Mouse (Mus musculus) kidney, adult 2 months (tissue): ENCODE measurements around the gene Ptafr. TPM values are rescaled to one million over a fixed set of nuclear protein-coding genes. Genes with fewer than 3 reads are reported as not detected.

Source experiments
- DNase-seq: peaks from one replicate; pipeline ENCODE4 v3.0.0; 2021
- H3K27ac ChIP-seq: fragments of 200-500 bp; 2 replicates; pipeline ENCODE4 v1.5.1; 2012; ENCODE audit warnings: low read depth, low read length, control low read depth, inconsistent platforms; ENCODE audit not compliant: insufficient read depth
- H3K27me3 ChIP-seq: fragments of 200-500 bp; replicated peaks from 2 replicates; pipeline ENCODE4 v1.6.1; 2012; ENCODE audit warnings: mild to moderate bottlenecking, moderate library complexity, low read length, inconsistent platforms; ENCODE audit not compliant: control insufficient read depth, insufficient read depth
- H3K36me3 ChIP-seq: fragments of 200-500 bp; 2 replicates; pipeline ENCODE4 v1.6.1; 2012; ENCODE audit warnings: mild to moderate bottlenecking, moderate library complexity, low read length, inconsistent platforms; ENCODE audit not compliant: control insufficient read depth, insufficient read depth
- H3K4me1 ChIP-seq: fragments of 200-500 bp; 2 replicates; pipeline ENCODE4 v1.6.1; 2011; ENCODE audit warnings: low read length; ENCODE audit not compliant: control insufficient read depth, insufficient read depth
- H3K4me3 ChIP-seq: fragments of 200-500 bp; 2 replicates; pipeline ENCODE4 v1.5.1; 2011; ENCODE audit warnings: mild to moderate bottlenecking, low read depth, low read length, control low read depth; ENCODE audit not compliant: insufficient read depth
- CTCF ChIP-seq: fragments of 200-500 bp; conservative IDR thresholded peaks from 2 replicates; pipeline ENCODE4 v1.5.1; 2011; ENCODE audit warnings: low read depth, mild to moderate bottlenecking, control low read depth, low read length, moderate library complexity, mixed read lengths; ENCODE audit not compliant: insufficient read depth, insufficient read length
- POLR2A ChIP-seq: fragments of 200-500 bp; IDR thresholded peaks from one replicate; pipeline ENCODE4 v1.6.1; 2011; ENCODE audit warnings: low read depth, low read length, control low read depth
- WGBS: fragments of 180-500 bp; shearing (Covaris S2); methylation state at CpG from one replicate; pipeline ENCODE4 v1.1.7; 2018; 5-methylcytosine and 5-hydroxymethylcytosine counted together
- polyA plus RNA-seq: library from polyadenylated mRNA; depleted of rRNA; stranded (reverse); fragments of >200 nt; gene quantifications from 2 replicates; pipeline ENCODE4 v1.2.3, GENCODE M21; 2012

The Ptafr gene
- polyA plus RNA-seq, 1 experiment: 2.2 TPM

DNA sequence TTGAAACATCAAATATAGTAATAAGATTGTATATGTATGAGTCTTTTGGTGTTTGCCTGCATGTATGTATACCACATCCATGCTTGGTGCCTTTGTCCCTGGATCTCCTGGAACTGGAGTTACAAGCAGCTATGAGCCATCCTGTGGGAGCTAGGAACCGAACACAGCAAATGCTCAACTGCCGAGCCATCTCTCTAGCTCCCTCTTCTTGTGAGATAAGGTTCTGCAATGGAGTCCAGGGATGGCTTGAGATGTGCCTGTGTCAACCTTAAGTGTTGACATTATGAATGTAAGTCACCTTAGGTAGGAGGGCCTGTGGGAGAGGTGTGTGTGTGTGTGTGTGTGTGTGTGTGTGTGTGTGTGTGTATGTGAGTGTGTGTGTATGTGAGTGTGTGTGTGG is 37.2 kb upstream of the Ptafr start:
- WGBS: 54% methylated on average over 2 of the region's 2 CpGs
- Histone ChIP-seq H3K27ac (no peak overlapping the region), H3K36me3 (no peaks in the 10 kb centered on the region; the same call in 1 of the 2 replicates), H3K4me1 (no peaks in the 10 kb centered on the region), H3K27me3 (no peaks in the 10 kb centered on the region), H3K4me3 (no peak overlapping the region)
- peak; percentile 38 for DNase-seq
- TF ChIP-seq CTCF (peak; percentile 50), POLR2A (no peak)

GRCm38 (mm10) chr4:132527917-132528522 is 35.8 kb upstream of the Ptafr start:
- no peaks in the 10 kb centered on the region; the same call in 1 of the 2 replicates for H3K36me3 ChIP-seq
- H3K4me1 ChIP-seq: 0 out of 2 replicates have a peak, but pooled peaks cover 4% of the 10 kb centered on the region
- WGBS: 90% methylated on average over 8 of the region's 8 CpGs
- TF ChIP-seq POLR2A: no peak
- no peak for TF ChIP-seq CTCF
- DNase-seq: no peak
- H3K4me3 ChIP-seq: no peak overlapping the region
- H3K27ac ChIP-seq: no peak overlapping the region
- no peaks in the 10 kb centered on the region for H3K27me3 ChIP-seq

DNA sequence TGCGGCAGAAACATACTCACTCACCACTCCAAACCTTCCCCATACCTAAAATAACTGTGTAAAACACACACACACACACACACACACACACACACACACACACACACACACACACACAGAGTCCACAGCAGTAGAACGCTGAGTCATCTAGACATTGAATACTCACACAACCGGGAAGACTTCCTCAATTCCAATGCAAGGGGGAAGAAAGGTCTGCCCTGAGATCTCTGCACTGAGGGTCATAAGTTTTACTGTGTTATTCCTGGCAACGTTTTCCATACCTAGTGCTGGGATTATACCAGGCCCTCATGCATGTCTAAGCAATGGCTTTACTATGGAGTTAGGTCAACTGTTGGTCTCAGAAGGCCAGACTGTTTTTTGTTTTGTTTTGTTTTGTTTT is 34.5 kb upstream of the Ptafr start:
- Histone ChIP-seq H3K36me3 (no peaks in the 10 kb centered on the region; the same call in 1 of the 2 replicates), H3K4me3 (no peak overlapping the region), H3K4me1 (peaks cover 7% of the 10 kb centered on the region; the same call in 1 of the 2 replicates), H3K27me3 (no peaks in the 10 kb centered on the region), H3K27ac (no peak overlapping the region)
- WGBS: 33% methylated on average over 4 of the region's 4 CpGs
- DNase-seq: peak; percentile 49
- TF ChIP-seq POLR2A (no peak), CTCF (no peak)

DNA sequence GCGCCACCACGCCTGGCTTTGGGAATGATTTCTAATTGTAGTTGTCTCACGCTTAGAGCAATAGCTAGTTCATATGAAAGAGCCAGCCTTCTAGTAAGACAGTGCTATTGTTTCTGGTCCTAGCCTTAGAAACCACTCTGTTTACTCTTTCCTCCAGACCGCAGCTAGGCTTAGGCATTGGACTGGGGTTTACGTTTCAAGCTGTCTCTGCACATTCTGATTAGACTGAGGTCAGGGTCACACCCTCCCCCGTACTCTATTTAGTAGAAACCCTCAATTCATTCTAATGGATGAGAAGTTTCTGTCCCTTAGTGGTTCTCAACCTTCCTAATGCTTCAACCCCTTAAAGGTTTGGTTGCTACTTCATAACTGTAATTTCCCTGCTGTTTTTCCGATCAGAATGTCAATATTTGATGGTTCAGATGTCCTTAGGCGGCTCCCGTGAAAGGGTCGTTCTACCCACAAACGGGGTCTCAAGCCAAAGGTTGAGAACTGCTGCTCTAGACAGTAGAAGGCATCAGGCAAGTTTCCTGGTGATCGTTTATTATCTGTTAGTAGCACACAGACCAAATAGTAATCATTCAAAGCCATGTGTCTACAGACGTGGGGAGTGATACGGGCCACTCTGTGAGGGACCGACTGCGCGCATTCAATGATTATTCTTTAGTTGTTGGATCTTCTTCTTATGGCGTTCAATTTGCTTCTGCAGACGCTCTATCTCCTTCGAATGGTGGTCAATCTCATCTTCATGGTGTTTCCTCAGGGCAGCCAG is 33.6 kb upstream of the Ptafr start:
- H3K27me3 ChIP-seq: no peaks in the 10 kb centered on the region
- WGBS: 93% methylated on average over 20 of the region's 20 CpGs
- H3K4me3 ChIP-seq: no peak overlapping the region
- TF ChIP-seq POLR2A (no peak), CTCF (no peak)
- H3K27ac ChIP-seq: no peak overlapping the region
- peaks cover 7% of the 10 kb centered on the region; the same call in 1 of the 2 replicates for H3K4me1 ChIP-seq
- no peaks in the 10 kb centered on the region; the same call in 1 of the 2 replicates for H3K36me3 ChIP-seq
- DNase-seq: no peak

- peak; percentile 74 for DNase-seq
- Histone ChIP-seq H3K27me3 (no peaks in the 10 kb centered on the region), H3K4me3 (peak overlapping the region; percentile 85), H3K36me3 (no peaks in the 10 kb centered on the region; the same call in 1 of the 2 replicates), H3K4me1 (peaks cover 13% of the 10 kb centered on the region; the same call in 1 of the 2 replicates), H3K27ac (peak overlapping the region; percentile 88)
- TF ChIP-seq POLR2A: no peak
- TF ChIP-seq CTCF: no peak
- 2% methylated on average over 5 of the region's 5 CpGs for WGBS
Measured at GRCm38 (mm10) chr4:132532496-132532895, 31.4 kb upstream of the Ptafr start.

DNA sequence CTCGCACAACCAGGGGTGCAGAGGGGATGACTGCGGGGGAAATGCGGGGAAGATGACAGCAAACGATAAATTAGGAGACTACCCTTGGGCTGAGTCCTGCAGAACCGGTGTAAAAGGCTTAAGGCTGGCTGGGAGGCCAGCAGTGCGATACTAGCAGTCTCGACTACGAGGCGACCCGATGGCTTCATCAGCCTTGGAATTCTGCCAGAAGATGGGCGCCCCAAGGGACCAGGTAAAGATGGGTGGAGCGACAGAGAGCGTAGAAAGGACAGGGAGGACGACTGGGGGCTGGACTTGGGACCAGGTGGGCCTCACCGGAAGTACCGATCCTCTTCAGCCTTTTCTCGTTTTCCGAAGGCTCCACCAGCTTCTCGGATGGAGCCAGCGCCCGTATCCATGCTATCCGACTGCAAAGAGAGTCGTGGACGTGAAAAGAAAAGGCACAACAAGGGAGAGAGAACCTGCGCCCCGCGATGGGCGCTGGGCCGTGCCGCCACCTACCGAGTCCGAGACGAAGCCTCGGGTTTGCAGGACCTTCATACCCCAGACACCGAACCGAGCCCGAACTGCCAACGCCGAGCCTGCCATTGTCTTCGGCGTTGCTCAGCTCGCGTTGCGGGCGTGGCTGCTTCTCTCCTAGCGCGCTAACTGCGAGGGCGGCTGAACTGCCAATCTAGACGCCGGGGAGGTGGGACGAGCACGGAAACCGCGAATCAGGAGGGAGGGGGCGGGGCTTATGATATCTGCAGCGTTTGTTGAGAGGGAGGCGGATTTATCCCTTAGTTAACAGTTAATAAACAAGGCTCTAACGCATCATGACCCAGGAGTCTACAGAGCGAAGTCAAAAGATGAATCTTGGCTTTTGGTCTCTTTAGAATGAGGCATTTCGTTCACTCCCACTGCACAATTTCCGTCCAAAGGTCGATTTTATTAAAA is 30.6 kb upstream of the Ptafr start, which contains the start of gene Atpif1:
TSS of gene Atpif1 (minus strand) at position 679 of the 936 bp plus-strand sequence.
- DNase-seq: peak; percentile 95
- TF ChIP-seq POLR2A: peak; percentile 74
- TF ChIP-seq CTCF: no peak

More for the DNA sequence above, 30.6 kb upstream of the Ptafr start, which contains the start of gene Atpif1:
- WGBS: under 1% methylated on average over 63 of the region's 63 CpGs
- Histone ChIP-seq H3K4me3 (peak within 1 kb of the TSS; percentile 85), H3K27me3 (no peaks in the 10 kb centered on the region), H3K36me3 (no peaks in the 10 kb centered on the region; the same call in none of the 2 replicates), H3K27ac (peak within 1 kb of the TSS; percentile 88), H3K4me1 (peaks cover 13% of the 10 kb centered on the region; the same call in 1 of the 2 replicates)
